Mouse (Mus musculus): ENCODE measurements at regions not wholly inside any gene's neighbourhood (a gene's known extent, or its start where the extent isn't known, plus 50 kb on each side); places are given as distances from the start of the nearest gene placed in this dataset.

DNA sequence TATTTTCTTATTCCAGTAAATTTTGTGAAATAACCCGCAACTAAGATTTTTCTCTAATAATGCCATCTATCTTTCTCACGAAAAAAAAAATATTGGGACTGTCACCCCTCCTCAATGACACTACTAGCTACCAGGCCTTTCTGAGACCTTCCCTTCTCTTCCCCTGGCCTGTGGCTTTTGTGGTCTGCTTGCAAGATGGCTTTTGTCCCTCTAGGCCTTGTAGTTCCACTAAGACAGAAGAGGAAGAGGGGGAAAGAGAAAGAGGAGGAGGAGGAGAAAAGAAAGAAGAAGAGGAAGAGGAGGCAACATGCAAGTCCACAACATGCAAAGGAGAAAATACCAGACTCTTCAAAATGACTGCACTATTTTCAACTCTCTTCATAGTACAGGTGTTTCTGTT is 590.9 kb upstream of the Sall1 start:
- no peak for DNase-seq

DNA sequence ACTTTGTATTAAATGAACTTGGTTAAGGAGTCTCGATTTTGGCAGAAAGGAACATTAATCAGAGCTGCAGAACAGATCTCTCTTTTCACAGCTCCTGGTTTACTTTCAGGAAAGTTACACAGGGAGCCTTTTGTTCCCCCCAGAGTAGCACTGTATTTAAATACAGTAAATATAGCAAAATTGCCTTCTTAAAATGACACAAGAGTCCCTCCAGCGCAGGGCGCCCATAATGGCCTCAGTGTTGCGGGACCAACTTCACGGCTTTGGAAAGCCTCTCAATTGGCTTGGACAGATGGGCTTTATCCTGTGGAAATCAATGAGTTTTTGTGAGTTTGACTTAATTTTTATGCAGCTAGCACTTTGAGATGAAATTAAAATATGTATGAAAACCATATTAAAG is 588.3 kb upstream of the Sall1 start:
- no peak for DNase-seq

DNA sequence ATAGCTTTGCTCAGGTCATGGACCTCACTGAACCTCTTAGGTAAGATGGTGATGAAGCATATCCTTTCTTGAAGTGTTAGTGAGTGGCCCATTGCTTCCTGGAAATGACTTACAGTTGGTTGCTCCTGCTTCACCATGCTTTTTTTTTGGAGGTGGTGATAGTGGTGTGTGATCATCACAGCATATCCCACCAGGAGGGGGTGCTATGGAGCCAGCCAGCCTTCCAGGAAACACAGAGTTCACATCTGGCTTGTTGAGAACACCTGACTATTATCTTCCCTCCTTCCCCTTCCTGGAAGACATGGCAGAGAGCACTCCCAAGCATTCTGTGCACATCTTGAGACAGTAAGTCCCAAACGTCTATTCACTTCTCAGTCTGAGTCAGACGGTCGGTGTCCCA is 586.6 kb upstream of the Sall1 start:
- no peak for DNase-seq

DNA sequence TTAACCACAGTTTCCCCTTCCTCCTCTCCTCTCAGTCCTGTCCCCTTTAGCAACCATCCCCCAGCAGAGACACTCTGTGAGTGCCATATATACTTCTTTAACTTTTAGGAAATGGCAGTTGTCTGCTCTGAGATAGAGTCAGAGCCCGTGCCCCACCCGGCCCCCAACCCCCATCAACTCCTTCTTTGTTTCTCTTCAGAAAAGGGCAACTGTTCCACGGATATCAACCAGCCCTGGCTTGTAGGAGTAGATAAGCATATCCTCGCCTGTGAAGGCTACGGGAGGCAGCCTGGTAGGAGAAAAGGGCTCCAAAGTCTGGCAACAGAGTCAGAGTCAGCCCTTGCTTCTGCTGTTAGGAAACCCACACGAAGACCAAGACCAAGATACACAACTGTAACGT is 574.1 kb upstream of the Sall1 start:
- no peak for DNase-seq

DNA sequence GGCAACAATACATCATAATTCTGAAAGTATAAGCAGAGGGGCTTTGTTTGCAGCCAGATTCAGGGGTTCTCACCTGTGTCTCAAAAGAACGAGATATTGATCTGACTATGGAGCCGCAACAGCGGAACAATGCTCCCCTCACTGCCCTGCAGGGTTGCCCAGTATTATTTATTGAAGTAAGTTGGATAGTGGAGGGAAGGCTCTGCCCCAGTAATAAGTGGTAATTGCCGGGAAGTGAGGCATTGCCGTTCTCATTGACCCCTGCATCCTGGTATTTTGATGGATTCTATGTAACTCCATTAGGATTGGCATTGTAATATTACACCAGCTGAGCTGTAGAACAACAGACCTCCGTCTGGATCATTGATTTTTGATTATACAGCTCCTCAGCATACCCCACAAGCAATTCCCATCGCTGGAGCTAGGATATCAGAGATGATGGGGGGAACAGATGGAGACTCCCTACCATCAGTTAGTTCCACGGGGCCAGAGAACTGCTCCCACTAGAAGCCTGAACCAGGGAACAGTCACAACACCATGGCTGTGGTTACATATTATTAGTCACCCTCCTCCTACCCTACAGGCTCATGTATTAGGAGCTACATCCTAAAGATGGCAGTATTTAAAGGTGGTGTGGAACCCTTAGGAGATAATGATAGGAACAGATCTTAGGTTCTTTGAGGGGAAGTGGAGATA is 572.0 kb upstream of the Sall1 start:
- DNase-seq, result no peak

DNA sequence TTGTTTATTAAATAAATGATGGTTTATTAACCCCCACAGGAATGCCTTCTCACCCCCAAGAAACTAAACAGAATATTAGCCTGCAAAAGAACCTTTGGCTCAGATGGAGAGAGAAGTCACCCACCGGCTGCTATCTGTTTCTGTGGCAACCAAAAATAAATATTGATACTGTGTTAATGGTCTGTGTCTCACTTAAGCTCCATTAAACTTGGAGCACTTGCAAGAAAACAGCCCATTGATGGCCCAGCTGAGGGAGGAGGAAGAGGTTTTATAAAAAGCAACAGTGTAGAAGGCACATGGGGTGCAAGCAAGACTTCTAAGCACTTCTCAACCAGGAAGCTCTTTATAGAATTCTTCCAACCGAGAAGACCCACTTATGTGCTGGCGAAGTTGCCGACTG is 565.1 kb upstream of the Sall1 start:
- DNase-seq, result no peak

DNA sequence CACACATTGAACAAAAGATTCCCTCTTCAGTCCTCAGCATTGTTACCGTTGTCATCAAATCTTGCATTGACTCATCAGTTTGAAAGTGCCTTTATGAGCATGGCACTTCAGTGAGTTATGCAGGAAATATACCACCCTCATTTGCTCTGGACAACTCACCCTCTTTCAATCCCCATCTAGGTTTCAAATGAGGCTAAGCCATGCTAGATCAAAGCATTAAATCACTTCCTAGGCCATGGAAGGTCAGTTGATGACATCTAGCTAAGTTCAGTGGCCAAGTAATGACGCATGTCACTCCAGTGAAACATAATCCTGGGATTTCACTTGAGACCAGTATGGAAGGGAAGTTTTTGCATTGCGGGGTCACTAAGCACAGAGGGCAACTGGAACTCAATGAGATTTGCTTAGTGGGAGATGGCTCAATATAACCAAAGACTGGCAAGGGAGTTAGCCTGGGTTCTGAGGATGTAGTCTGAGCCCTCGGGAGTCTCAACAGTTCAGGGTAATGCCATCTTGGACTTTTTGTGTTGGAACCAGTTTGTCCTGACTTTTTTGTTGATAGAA is 562.0 kb upstream of the Sall1 start:
- DNase-seq, result no peak

DNA sequence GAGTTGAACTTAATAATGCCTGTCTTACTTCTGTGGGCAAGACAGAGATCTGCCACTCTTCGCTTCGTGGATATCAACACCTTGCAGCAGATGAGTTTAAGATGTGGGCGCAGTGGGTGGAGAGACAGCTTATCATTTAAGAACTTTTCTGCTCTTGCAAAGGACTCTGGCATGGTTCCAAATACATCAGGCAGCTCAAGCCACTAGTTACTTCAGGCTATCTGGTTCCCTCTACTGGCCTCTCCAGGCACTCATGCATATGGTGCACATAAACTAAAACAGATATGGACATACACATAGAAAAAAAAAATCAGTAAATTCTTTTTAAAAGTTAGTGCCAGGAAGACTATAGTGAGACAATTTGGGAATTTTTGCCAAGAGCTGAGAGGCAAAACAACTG is 560.5 kb upstream of the Sall1 start:
- no peak for DNase-seq

DNA sequence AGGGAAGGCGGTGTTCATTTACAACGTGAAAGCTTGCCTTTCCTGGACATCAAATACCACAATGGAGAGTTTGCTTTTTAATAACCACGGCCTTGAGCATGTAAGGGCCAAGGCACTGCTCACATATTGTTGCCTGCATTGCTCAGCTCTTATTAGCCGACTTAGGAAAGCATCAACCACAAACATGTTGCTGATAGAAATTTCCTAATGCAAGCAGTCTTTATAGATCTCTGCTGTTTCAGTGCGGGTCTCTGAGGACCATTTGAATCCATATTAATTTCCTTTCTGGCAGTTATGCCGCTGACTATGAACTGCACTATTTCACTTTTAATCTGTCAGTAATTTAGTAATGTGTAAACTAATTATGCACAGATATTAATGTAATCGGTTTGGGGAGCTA is 552.4 kb upstream of the Sall1 start:
- DNase-seq, result no peak

DNA sequence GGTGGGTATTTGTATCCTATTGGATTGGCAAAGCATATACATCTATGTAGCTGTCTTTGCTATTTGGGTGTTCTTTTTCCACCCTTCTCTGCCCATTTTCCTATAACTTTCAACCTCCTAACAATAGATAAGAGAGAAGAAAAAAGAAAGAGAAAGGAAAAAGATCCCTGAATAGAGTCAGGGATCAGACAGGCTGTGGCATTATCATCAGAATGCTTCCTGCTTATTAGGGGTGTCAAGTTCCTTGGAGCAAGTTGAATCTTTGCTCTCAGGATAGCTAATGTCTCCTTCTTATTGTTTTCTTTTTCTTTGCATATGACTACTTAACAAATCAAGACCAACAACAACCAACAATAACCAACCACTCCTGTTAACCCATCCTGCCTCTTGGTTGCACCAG is 539.1 kb upstream of the Sall1 start:
- DNase-seq, result no peak

DNA sequence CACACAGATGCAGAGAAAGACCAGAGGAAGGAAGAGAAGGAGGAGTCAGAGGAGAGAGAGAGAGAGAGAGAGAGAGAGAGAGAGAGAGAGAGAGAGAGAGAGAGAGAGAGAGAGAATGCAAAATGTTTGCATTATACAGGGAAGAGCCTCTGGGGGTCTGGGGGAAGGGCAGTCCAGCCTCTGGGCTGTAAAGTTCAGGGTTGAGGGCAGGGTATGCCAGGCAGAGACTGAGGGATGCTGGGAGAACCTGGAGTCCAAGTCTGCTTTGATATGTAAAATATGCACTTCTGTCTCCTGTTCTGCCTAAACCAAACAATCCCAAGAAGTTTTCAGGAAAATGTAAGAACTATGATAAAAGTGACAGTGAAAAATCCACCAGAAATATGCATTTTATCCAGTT is 538.6 kb upstream of the Sall1 start:
- DNase-seq, result no peak

DNA sequence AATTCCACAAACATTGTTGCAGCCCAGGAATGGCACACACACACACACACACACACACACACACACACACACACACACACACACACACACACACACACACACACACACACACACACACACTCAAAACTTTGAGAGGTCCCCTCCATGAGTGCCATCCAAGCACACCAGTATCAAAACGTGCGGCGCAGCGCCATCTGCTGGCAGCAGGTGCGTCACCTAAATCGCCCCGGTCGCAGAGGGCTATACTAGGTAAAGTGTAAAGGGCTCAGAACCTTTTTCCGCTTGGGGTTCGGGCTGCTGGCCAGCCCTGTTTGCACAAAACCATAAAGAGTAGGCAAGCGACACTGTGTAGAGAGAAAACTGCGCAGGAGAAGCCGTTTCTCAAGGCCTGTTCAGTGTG is 527.9 kb upstream of the Sall1 start:
- peak; percentile 29 for DNase-seq

DNA sequence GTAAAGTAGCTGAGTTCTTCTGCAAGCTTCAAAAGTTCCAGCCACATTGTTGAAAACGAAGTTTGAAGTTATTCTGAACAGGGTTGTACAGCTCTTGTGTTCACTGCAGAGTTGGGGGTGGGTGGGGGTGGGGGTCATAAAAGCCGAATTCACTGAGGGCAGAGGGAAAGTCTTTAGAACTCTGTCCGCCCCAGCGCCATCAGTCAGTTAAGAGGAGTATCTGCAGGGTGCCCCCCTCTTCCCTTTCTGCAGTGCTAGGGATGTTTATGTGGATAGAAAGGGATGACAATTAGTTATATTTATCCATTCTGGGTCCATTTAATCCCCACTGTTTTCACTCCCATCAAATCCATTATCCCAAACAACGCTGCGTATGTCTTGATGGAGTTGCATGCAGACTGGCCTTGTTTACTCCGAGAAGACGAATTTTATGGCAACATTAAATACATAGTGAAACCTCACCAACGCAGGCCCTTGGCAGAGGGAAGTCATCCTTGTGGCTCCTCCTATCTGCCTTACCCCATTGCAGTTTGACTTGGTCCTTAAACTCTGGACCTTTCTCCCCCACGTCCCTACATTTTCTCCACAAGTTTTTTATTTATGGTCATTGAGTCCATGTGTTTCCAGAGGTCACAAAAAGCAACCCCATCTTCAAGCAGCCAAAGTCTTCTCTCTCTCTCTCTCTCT is 526.8 kb upstream of the Sall1 start:
- no peak for DNase-seq

DNA sequence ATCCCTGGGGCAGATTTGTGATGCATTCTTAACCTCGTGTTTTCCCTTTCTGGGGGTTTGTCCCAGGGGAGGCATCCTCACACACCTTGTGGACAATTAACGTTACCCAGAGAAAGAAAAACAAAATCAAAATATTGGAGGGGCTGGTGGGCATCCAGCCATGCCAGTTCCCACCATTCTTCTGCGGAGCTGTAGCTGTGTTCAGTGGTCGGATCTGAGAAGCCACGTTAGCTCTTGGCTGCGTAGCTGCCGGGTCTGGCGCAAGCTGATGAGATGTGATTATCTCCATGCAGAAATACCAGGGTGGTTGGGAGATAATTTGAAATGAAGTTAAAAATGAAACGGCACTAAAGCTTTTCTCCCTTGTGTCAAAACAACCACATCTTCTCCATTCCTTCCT is 525.4 kb upstream of the Sall1 start:
- no peak for DNase-seq

DNA sequence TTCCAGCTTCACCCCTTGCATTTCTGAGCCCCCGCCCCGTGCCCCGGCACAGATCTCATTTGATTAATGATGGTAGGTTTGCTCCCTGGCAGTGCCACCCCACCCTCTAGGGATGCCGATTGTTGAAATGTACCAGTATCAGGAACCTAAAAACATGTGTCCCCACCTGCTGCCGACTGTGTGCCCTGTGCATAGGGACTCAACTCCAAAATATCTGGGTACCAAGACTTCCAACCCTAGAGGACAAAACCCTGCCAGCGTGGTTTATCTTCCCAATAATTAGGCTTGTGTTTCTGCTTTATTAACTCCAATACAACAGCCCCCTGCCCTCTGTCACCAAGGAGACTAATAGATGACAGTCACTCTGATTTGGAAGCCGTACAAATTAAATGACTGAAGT is 524.7 kb upstream of the Sall1 start:
- DNase-seq, result no peak

DNA sequence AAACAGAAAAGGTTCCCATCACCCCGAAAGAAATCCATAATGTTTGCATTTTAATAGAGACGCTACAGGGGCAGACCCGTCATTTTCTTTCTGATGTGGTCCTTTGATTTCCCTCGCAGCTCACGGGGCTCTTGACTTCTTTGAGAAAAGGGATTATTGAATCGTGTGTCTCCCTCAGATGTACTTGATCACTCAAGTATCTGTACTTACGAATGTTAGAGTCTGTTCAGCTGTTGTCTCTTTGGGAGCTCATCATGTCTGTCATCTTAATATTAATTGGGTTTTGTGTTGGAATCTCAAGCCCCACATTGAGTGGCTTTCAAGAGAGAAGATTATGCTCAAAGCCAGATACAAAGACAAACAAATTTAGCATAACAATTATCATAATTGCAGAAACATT is 523.0 kb upstream of the Sall1 start:
- no peak for DNase-seq

DNA sequence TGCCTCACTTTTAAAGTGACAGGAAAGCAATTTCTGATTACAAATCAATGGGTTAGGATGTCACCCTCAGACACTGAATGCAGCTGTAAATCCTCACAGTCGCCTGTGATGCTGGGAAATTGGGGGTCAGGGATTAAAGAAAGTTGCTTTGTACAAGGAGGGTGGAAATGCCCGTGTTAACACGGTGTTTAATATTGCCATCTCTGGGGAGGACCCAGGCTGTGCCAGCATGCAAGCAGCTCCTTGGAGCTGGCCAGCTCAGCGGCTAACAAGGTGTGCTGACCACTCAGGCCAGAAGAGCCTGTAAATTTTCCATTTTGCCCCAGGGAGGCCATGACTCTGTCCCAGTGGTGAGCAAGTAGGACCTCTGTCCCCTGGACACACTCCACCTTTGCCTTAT is 522.5 kb upstream of the Sall1 start:
- no peak for DNase-seq

DNA sequence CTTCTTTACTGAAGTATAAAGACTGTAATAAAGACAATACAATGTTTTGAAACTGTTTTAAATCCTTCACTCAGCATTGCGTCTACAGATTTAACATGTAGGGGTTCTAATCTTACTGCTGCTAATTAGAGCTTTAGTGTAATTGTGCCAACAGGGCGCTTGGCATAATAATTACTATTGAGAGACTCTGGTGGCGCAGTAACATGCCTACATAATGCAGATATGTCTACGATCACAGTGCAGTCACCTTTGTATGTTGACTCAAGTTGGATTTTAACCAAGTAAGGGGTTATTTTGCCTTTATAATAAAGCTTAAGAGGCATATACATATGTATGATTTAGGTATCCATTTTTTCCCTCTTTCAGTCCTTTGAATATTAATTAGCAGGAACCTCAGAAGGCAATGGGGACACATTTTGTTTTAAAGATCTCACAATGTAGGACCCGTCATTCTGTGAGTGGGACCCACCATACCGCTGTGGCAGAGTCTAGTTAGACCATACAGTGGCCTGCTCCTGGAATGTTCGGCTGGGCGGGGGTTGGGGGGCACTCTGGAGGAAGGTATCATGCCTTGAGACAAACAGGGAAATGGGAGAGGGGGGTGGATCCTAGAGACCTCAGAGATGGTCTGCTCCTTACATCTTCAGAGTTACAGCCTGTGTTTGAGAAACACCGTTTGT is 521.3 kb upstream of the Sall1 start:
- DNase-seq, result no peak

DNA sequence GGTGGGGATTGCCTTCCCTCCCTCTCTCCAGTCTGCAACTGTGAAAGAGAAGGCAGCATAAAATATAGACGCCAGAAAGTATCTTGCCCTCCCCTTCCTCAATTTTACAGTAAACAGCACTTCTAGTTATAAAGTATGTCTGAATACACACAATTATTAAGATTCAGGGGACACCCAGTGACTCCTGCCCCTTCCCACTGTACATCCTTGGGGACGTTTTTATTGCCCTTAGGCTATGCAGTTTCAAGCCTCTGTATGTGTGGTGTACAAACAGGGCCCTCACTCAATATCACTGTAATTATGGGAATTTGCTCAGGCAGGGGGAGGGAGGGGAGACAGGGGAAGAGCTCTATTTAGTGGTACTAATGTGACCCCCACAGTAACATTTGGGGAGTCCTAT is 519.6 kb upstream of the Sall1 start:
- DNase-seq, result no peak

DNA sequence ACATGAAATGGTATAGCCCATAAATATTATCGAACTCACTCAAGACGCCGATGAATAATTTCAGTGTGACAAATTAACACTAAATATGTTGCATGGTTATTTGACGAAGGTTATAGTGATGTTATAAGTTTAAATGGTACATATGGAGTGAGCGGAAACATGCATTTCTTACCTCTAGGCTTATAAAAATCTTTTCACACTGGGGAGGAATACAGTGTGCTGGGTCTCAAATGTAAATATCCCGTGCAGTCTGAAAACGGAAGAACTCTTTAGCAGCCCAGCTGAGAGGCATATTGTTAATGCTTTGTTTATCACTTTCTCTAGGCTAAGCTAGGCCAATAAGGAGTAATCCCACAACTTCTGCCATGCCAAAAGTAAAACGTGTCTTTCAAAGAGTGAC is 518.6 kb upstream of the Sall1 start:
- no peak for DNase-seq

DNA sequence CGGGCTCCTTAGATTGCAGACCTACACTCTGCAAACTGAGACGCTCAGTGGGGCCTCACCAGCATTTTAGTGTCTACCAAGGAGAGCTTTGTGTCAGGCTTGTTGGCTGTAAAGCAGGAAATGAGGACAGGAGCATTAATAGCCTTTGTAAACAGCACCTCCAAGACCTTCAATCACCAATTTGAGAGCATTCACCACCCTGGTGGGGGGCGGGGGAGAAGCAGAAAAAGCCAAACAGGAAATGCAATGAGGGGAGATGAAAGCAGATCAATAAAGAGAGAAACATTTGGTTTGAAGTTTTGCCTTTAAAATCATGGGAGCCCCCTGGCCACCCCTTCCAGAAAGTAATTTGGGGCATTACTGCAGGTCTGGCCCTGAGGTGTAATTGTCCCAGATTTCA is 497.3 kb upstream of the Sall1 start:
- DNase-seq, result no peak

DNA sequence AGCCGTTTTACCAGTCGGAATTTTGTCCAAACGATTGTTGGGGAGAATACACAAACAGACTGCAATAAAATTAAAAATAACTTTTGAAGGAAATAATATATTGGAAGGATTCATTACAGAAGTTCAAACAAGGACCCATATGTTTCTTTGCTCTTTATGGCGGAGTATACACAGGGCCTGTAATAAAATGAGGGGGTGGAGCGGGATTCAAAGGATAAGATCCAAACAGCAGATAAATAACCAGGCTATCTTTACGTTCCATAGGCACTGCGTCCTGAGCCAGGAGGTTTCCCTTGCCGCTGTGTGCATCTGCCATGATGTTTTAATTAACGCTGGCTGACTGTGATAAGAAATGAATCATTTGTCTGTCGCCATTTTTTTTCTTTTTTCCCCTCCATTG is 490.6 kb upstream of the Sall1 start:
- no peak for DNase-seq

DNA sequence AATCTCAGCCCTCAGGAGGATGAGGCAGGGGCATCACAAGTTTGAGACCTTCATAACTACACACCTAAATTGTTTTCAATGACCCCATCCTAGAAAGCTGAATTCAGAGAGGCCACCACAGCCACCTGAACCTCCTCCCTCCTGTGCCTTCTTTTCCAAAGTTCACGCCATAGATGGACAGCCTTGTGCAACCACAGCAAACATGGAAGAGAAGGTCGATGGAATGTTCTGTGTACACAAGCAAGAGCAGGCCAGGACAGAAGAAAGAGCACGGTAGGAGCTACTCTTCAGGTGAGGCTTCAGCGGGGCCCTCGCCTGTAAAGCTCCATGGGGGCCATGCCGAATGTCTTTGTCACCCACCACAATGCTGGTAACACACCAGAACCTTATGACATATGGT is 481.1 kb upstream of the Sall1 start:
- DNase-seq, result no peak

DNA sequence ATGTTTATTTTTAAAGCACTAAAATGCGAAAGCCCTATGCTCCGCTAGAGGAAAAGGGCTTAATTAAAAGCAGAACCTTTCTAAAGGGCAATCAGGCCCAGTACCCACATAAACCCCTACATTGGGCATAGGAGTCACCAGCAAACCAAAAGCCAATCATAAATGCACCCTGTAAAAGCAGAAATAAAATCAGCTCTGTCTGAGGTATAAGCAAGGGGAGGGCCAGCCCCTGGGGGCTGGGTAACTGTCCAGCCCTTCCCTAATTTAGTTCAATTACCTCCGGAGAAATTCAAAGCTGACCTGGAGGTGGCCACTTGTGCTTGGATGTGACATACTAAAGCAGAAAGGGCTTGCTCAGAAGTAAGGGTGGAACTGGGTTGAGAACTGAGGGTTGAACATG is 479.4 kb upstream of the Sall1 start:
- DNase-seq, result no peak

All from cerebellum, adult 9-10 months (tissue).